Mouse (Mus musculus) gastrocnemius, adult 2 months (tissue): ENCODE measurements around the gene 1700069L16Rik. TPM values are rescaled to one million over a fixed set of nuclear protein-coding genes. Genes with fewer than 3 reads are reported as not detected.

Source experiments
- DNase-seq: peaks from one replicate; pipeline ENCODE4 v3.0.0; 2022
- H3K27ac ChIP-seq: fragments of 200-600 bp; 2 replicates; pipeline ENCODE4 v1.8.1; 2022; ENCODE audit warnings: mild to moderate bottlenecking
- H3K4me3 ChIP-seq: fragments of 200-600 bp; 2 replicates; pipeline ENCODE4 v1.8.1; 2022; ENCODE audit warnings: mild to moderate bottlenecking, moderate library complexity
- CTCF ChIP-seq: fragments of 200-600 bp; IDR thresholded peaks from 2 replicates; pipeline ENCODE4 v1.8.1; 2022; ENCODE audit warnings: antibody characterized with exemption, mild to moderate bottlenecking, moderate library complexity
- intact Hi-C: fragments of 180-260 bp; cut with DNase I; formaldehyde crosslinking; loops from one replicate; pipeline ENCODE4 v1.15.1; 2025
- total RNA-seq, 2 experiments: library from RNA; stranded (reverse); gene quantifications; 2 replicates each; pipeline ENCODE4 v1.2.3; 2021

1700069L16Rik gene
- total RNA-seq, 2 experiments from 2014 or later: not detected

DNA sequence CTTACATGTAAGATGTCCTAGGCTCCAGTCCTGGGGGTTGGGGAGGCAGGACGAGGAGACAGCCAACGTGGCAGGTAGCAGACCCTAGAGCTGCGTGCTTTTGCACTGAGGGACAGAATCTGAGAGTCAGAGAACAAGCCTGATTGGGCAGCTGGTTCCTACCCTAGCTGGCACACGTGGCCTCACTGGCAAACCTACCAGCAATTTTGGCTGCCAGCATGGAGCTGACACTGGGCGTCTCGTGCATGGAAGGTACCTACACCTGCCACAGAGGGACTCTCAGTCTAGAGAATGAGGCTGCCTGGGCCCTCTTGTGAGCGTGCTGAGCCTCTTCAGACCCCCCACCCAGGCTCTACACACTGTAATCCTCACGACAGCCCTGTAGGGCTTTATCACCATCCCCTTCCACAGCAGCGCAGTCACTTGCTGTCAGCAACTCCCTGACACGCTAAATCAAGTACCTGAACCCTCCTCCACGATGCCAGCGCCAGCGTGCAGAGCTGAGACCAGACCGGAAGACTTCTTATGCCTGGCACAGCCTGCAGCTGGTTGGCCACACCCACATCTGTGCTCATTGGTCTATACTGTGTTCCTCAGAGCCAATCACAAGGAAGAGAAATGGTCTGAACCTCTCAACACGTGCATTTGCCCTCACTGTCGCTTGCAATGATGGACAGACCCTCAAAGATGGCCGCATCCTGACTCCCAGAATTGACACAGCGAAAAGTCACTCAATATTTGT is 81.3 kb downstream of the 1700069L16Rik start:
- H3K4me3 ChIP-seq: peak overlapping the region; percentile 23
- no peak for TF ChIP-seq CTCF
- DNase-seq: no peak
- intact Hi-C loops: no loop called here
- no peak overlapping the region for H3K27ac ChIP-seq

Other genes starting within 250 kb of the 1700069L16Rik start
- under 1 TPM; 0.08 to 0.36 TPM for gene Wscd2, start 234.4 kb downstream of the 1700069L16Rik start, total RNA-seq
- 10 to 100 TPM; 10.8 to 17.1 TPM for gene Cmklr1, start 74.3 kb downstream of the 1700069L16Rik start, total RNA-seq
- gene Ficd, start 11.0 kb upstream of the 1700069L16Rik start, total RNA-seq: 1 to 10 TPM; 7.1 to 7.8 TPM
- 1 to 10 TPM; 8.0 to 9.2 TPM for gene Sart3, start 47.7 kb upstream of the 1700069L16Rik start, total RNA-seq
- gene Iscu, start 48.0 kb upstream of the 1700069L16Rik start, total RNA-seq: 100 to 1,000 TPM; 142 to 160 TPM
- 1 to 10 TPM in 1 of 2 experiments, under 1 TPM in 1; 0.46 to 2.4 TPM for gene Tmem119, start 75.7 kb upstream of the 1700069L16Rik start, total RNA-seq
- gene Selplg, start 107.9 kb upstream of the 1700069L16Rik start, total RNA-seq: 1 to 10 TPM in 1 of 2 experiments, under 1 TPM in 1; 0.89 to 1.3 TPM
- gene Coro1c, start 184.0 kb upstream of the 1700069L16Rik start, total RNA-seq: 10 to 100 TPM in 1 of 2 experiments, 1 to 10 TPM in 1; 7.8 to 11.8 TPM